Mouse (Mus musculus) E14TG2a.4 (cell line): ENCODE measurements at regions not wholly inside any gene's neighbourhood (a gene's known extent, or its start where the extent isn't known, plus 50 kb on each side); places are given as distances from the start of the nearest gene placed in this dataset.

Experiments
- H3K27me3 ChIP-seq: 2 replicates; pipeline ENCODE4 v1.6.1; 2014; ENCODE audit warnings: low read length, control low read depth; ENCODE audit not compliant: insufficient read depth
- H3K36me3 ChIP-seq: 2 replicates; pipeline ENCODE4 v1.6.1; 2014; ENCODE audit warnings: low read length, control low read depth; ENCODE audit not compliant: insufficient read depth
- H3K4me1 ChIP-seq: replicated peaks from 2 replicates; pipeline ENCODE4 v1.6.1; 2014; ENCODE audit warnings: low read depth, low read length, control low read depth
- H3K4me3 ChIP-seq: replicated peaks from 2 replicates; pipeline ENCODE4 v1.5.1; 2014; ENCODE audit warnings: mild to moderate bottlenecking, low read length
- H3K9me3 ChIP-seq: 2 replicates; pipeline ENCODE4 v1.6.1; 2014; ENCODE audit warnings: low read length, control low read depth
- CTCF ChIP-seq: conservative IDR thresholded peaks from 2 replicates; pipeline ENCODE4 v1.5.1; 2014; ENCODE audit warnings: low read length
- NANOG ChIP-seq: IDR thresholded peaks from 2 replicates; pipeline ENCODE4 v1.6.1; 2014; ENCODE audit warnings: borderline replicate concordance, low read length, mixed read lengths
- POU5F1 ChIP-seq: IDR thresholded peaks from 2 replicates; pipeline ENCODE4 v1.6.1; 2014; ENCODE audit warnings: low read length, borderline replicate concordance

DNA sequence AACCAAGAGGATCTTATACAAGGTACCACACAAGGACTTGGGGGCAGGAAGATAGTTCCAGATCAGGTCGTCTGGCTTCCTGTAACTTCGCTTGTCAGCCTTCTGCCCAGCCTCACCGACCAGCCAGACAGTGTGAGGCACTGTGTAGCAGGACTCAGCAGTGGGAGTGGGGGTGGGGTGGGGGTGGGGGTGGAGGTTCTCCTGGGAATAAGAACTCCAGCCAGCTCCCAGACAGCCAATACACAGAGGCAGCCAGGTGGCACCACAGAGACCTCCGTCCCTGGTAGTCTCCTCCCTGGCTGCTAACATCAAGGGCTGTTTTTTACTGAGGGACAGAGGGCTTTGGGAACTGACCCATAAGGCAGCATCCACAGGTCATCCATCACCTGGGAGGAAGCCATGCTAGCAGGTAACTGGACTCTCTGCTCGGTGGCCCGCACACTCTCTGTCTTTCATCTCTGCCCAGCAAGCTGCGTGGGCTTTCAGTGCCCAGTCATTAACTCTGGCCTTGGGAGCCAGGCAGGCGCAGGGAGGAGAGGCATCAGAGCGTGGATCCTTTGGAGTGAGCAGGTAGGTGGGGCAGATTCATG is 60.3 kb upstream of the Wnt4 start:
- TF ChIP-seq NANOG (no peak), POU5F1 (no peak), CTCF (no peak)
- Histone ChIP-seq H3K36me3 (no peaks in the 10 kb centered on the region), H3K27me3 (peaks cover 7% of the 10 kb centered on the region), H3K4me3 (no peak overlapping the region), H3K9me3 (peaks cover 28% of the 10 kb centered on the region), H3K4me1 (peaks cover 3% of the 10 kb centered on the region; the same call in 1 of the 2 replicates)

DNA sequence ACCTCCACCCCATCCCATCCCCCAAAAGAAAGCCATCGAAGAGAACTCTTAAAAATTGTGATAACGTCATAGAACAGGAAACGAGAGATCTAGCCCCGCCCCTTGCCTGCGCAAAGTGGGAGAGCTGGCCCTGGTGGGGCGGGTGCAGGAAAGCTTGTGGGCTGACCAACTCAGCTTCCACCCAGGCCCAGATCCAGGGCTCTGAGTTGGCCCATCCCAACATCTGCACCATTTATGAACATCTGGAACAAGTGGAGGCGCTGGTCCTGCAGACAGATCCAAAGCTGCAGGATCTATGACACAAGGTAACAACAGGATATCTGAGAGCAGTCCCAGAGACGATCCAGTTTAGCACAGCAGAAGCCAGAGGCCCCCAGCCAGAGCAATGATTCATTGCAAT is 62.7 kb upstream of the Wnt4 start:
- Histone ChIP-seq H3K4me3 (no peak overlapping the region), H3K9me3 (peaks cover 7% of the 10 kb centered on the region), H3K4me1 (peaks cover 3% of the 10 kb centered on the region; the same call in 1 of the 2 replicates), H3K36me3 (no peaks in the 10 kb centered on the region), H3K27me3 (peaks cover 5% of the 10 kb centered on the region)
- no peak for TF ChIP-seq CTCF

GRCm38 (mm10) chr4:137212846-137213245 is 64.4 kb upstream of the Wnt4 start:
- Histone ChIP-seq H3K9me3 (no peaks in the 10 kb centered on the region), H3K36me3 (no peaks in the 10 kb centered on the region), H3K4me1 (peaks cover 3% of the 10 kb centered on the region; the same call in 1 of the 2 replicates), H3K27me3 (peaks cover 5% of the 10 kb centered on the region), H3K4me3 (no peak overlapping the region)
- TF ChIP-seq NANOG (no peak), CTCF (no peak)

- TF ChIP-seq CTCF (no peak), POU5F1 (no peak), NANOG (no peak)
- H3K4me1 ChIP-seq: peaks cover 3% of the 10 kb centered on the region; the same call in 1 of the 2 replicates
- no peaks in the 10 kb centered on the region for H3K36me3 ChIP-seq
- no peaks in the 10 kb centered on the region for H3K9me3 ChIP-seq
- H3K27me3 ChIP-seq: peaks cover 5% of the 10 kb centered on the region
- no peak overlapping the region for H3K4me3 ChIP-seq
These were observed 65.2 kb upstream of the Wnt4 start for GRCm38 (mm10) chr4:137212106-137212505.

DNA sequence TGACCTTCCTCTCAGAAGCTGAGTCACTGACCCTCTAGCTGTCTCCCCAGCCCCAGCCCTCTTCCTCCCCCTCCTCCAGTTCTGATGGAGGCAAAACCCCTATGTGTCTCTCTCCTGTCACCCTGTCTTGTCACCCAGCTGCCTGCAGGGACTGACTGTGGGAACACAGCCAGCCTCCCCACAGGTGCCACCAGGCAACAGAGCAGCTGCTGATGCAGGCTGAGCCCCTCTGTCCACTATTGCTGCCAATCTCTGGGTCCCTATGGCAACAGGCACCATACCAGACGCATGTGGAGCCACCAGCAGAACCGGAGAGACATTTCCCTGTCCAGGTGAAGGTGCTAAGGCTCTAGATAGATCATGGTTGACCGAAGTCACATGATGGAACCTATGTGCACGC is 66.0 kb upstream of the Wnt4 start:
- TF ChIP-seq NANOG (no peak), POU5F1 (no peak), CTCF (no peak)
- Histone ChIP-seq H3K4me1 (peaks cover 3% of the 10 kb centered on the region; the same call in 1 of the 2 replicates), H3K9me3 (no peaks in the 10 kb centered on the region)

GRCm38 (mm10) chr4:137210525-137210924 is 66.8 kb upstream of the Wnt4 start:
- Histone ChIP-seq H3K27me3 (no peaks in the 10 kb centered on the region; the same call in 1 of the 2 replicates), H3K36me3 (no peaks in the 10 kb centered on the region), H3K4me3 (no peak overlapping the region), H3K9me3 (no peaks in the 10 kb centered on the region), H3K4me1 (peaks cover 3% of the 10 kb centered on the region; the same call in 1 of the 2 replicates)
- no peak for TF ChIP-seq POU5F1
- TF ChIP-seq NANOG: no peak
- no peak for TF ChIP-seq CTCF

More for the DNA sequence above, 66.0 kb upstream of the Wnt4 start:
- peaks cover 1% of the 10 kb centered on the region; the same call in 1 of the 2 replicates for H3K27me3 ChIP-seq
- H3K4me3 ChIP-seq: no peak overlapping the region
- no peaks in the 10 kb centered on the region for H3K36me3 ChIP-seq

DNA sequence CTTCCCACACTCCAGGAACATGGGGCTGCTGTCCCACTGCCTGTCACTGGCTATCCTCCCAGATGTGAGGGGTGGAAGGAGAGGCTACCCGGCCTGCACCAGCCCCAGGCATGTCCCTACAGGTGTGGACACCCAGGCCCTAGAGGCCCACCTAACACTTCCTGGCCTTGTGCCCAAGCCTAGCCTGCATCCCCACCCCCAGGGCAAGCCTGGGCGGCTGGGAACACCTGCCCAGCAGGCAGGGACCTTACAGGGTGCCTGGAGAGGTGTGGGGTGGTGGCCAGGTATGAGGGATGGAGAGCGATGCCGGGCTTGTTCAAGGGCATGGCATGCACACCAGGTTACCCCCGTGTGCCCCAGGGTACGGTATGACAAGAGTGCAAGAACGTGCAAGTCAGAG is 76.3 kb upstream of the Wnt4 start:
- Histone ChIP-seq H3K4me1 (no peaks in the 10 kb centered on the region), H3K9me3 (no peaks in the 10 kb centered on the region), H3K27me3 (peaks cover 29% of the 10 kb centered on the region; the same call in 1 of the 2 replicates), H3K36me3 (no peaks in the 10 kb centered on the region), H3K4me3 (no peak overlapping the region)
- TF ChIP-seq NANOG (no peak), POU5F1 (no peak), CTCF (no peak)

- Histone ChIP-seq H3K36me3 (no peaks in the 10 kb centered on the region), H3K9me3 (no peaks in the 10 kb centered on the region), H3K4me1 (no peaks in the 10 kb centered on the region), H3K27me3 (peaks cover 29% of the 10 kb centered on the region; the same call in 1 of the 2 replicates), H3K4me3 (no peak overlapping the region)
- no peak for TF ChIP-seq NANOG
- no peak for TF ChIP-seq POU5F1
- no peak for TF ChIP-seq CTCF
These were observed 76.9 kb upstream of the Wnt4 start for GRCm38 (mm10) chr4:137200426-137200825.

DNA sequence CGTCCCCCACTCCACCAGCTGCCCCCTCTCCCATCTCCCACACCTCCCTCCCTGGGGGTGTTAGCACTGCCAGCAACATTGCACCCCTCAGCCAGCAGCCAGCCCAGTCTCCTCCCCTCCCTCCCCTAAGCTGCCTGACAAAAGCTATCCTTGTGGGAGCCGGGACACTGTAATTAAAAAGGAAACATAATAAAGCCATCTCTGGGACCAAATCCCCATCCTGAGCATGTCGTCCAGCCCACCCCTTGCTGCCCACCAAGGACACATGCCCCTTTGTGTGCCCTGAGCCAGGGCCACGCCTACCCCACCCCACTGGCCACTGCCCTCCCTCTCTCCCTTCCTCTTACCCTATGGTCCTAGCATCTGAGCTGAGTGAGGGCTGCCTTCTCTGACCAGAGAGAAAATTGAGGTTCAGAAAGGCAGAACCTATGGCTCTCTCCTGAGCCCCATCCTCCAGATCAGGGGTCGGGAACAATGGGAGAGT is 80.8 kb upstream of the Wnt4 start:
- Histone ChIP-seq H3K4me1 (no peaks in the 10 kb centered on the region), H3K36me3 (no peaks in the 10 kb centered on the region), H3K4me3 (no peak overlapping the region), H3K27me3 (peaks cover 32% of the 10 kb centered on the region; the same call in 1 of the 2 replicates), H3K9me3 (no peaks in the 10 kb centered on the region)
- TF ChIP-seq NANOG: no peak
- no peak for TF ChIP-seq POU5F1
- TF ChIP-seq CTCF: no peak
